ENCODE assay signal across 8 mouse cellular contexts in genomic region chr12:17881371-17882116, GRCm38 (mm10).
DNase-seq lines count a peak whose midpoint lies in the region; ATAC-seq and TF ChIP-seq lines count a peak whose summit lies in the region.

No protein-coding gene starts in this region.

- H3K27me3 ChIP-seq in Patski = no peaks in the 10 kb centered on the region
- H3K27me3 ChIP-seq in hindbrain, embryonic 13.5 days = no peaks in the 10 kb centered on the region

- peak overlapping the region; percentile 57 for H3K4me2 ChIP-seq in hindbrain, embryonic 13.5 days

- in situ Hi-C loops in Patski (cut with MboI; ENCODE audit: low pct_unique_long_range_greater_than_20kb) = no loop called here

- CTCF ChIA-PET in Patski (lab: Charles Lee) = no interaction called here

- ATAC-seq in Patski = peak; percentile 100
- peak; percentile 100 for ATAC-seq in hindbrain, embryonic 13.5 days (ENCODE audit: low FRiP score)

- H3K27ac ChIP-seq in hindbrain, embryonic 13.5 days = peak overlapping the region; percentile 90

- H3K4me1 ChIP-seq in hindbrain, embryonic 13.5 days (replicated peaks) = no peaks in the 10 kb centered on the region

- H3K9me3 ChIP-seq in hindbrain, embryonic 13.5 days = peaks cover 7% of the 10 kb centered on the region; the same call in 1 of the 2 replicates

- H3K36me3 ChIP-seq in hindbrain, embryonic 13.5 days = 0 out of 2 replicates have a peak, but pooled peaks cover 3% of the 10 kb centered on the region

- peak; percentile 41 for DNase-seq in Patski (ENCODE audit: low read depth, low spot score)
- DNase-seq in cerebellum, postnatal 10 days = peak; percentile 86 to 93
- peak; percentile 74 to 76 for DNase-seq in frontal cortex, postnatal 25 days (ENCODE audit: low spot score in 2 of 2)
- DNase-seq in layer of hippocampus, postnatal 14 days (ENCODE audit: low spot score in 2 of 2) = peak; percentile 81 to 89
- peak; percentile 96 for DNase-seq in lung, postnatal 10 days
- DNase-seq in ovary, postnatal 14 days (ENCODE audit: low spot score) = peak; percentile 73
- DNase-seq in thymus, postnatal 10 days (ENCODE audit: low spot score in 2 of 2) = peak; percentile 72 to 73

- peak overlapping the region; percentile 92 for H3K9ac ChIP-seq in hindbrain, embryonic 13.5 days

- POLR2A ChIA-PET in Patski (lab: Charles Lee) = no interaction called here

- under 1% methylated on average over 58 of the region's 59 CpGs for WGBS in hindbrain, embryonic 13.5 days

- peak overlapping the region; percentile 81 for H3K4me3 ChIP-seq in hindbrain, embryonic 13.5 days

- TF ChIP-seq CTCF in Patski (IDR thresholded peaks at IDR 0.05) = peak; percentile 68

Comparison
In these comparisons a context has a peak if more than half of its experiments do, and no peak if none do; other contexts are left out.
1. Peak in every context shown above with its lines: DNase-seq, ATAC-seq, H3K4me3 ChIP-seq and H3K27ac ChIP-seq.
2. DNase-seq: peak in every context shown above with its lines; median percentile 96 in lung, postnatal 10 days; 90 in cerebellum, postnatal 10 days; 85 in layer of hippocampus, postnatal 14 days; 75 in frontal cortex, postnatal 25 days; 73 in ovary, postnatal 14 days; 72 in thymus, postnatal 10 days; 41 in Patski.